In the genomic region with DNA sequence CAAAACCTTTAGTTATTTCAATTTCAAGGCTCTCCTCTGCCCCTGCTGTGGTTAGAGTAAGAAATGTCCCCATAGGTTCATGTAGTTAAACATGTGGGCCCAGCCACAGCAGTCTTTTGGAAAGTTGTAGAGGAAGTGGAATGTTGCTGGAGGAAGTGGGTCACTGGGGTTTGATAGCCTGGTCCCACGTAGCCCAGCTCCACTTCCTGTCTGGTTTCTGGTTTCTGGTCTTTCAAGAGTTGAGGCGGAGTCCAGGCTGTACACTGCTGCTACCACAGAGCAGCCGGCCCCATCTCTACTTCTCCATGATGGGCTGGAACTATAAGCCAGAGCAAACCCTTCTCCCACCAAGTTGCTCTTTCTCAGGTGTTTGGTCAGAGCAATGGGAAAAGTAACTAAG, we compare ENCODE assay signal across 14 mouse cellular contexts. TPM values are rescaled to one million over a fixed set of nuclear protein-coding genes. Genes with fewer than 3 reads are reported as not detected.
DNase-seq lines count a peak whose midpoint lies in the region; ATAC-seq and TF ChIP-seq lines count a peak whose summit lies in the region.
"Had no signal": no experiment of that assay in that cellular context is flagged by ENCODE, and none has a peak within 500 bp of the region (broad histone marks: within the 10 kb centered on the region; RNA-seq: fewer than 3 reads in every experiment).

No protein-coding gene starts in this region.

- H3K9ac ChIP-seq in liver, embryonic 15.5 days: no peak overlapping the region
- no peak overlapping the region for H3K9ac ChIP-seq in forebrain, embryonic 11.5 days (ENCODE audit: low read length)
- H3K9ac ChIP-seq: hindbrain, embryonic 12.5 days; neural tube, embryonic 12.5 days had no signal

- peaks cover 8% of the 10 kb centered on the region; the same call in 1 of the 2 replicates for H3K4me1 ChIP-seq in spleen, adult 2 months (ENCODE audit: control insufficient read depth, insufficient read depth, insufficient read length)
- peaks cover 7% of the 10 kb centered on the region for H3K4me1 ChIP-seq in bone marrow, adult 2 months (ENCODE audit: control insufficient read depth, insufficient read depth, low read length)
- H3K4me1 ChIP-seq in liver, embryonic 15.5 days (replicated peaks): peaks cover 15% of the 10 kb centered on the region
- H3K4me1 ChIP-seq in forebrain, embryonic 11.5 days (replicated peaks; ENCODE audit: control insufficient read depth, insufficient read depth, low read length): no peaks in the 10 kb centered on the region
- H3K4me1 ChIP-seq in kidney, adult 2 months (ENCODE audit: control insufficient read depth, insufficient read depth, low read length): peaks cover 2% of the 10 kb centered on the region; the same call in 1 of the 2 replicates
- H3K4me1 ChIP-seq: hindbrain, embryonic 12.5 days; midbrain, embryonic 10.5 days; neural tube, embryonic 12.5 days had no signal

- H3K27me3 ChIP-seq in spleen, adult 2 months (ENCODE audit: control insufficient read depth, insufficient read depth, low read length): no peaks in the 10 kb centered on the region
- H3K27me3 ChIP-seq in liver, embryonic 15.5 days: no peaks in the 10 kb centered on the region
- no peaks in the 10 kb centered on the region for H3K27me3 ChIP-seq in forebrain, embryonic 11.5 days (ENCODE audit: control insufficient read depth, insufficient read depth, low read length)
- no peaks in the 10 kb centered on the region for H3K27me3 ChIP-seq in kidney, adult 2 months (replicated peaks; ENCODE audit: control insufficient read depth, insufficient read depth, low read length)
- H3K27me3 ChIP-seq: hindbrain, embryonic 12.5 days; neural tube, embryonic 12.5 days had no signal

- no peaks in the 10 kb centered on the region for H3K9me3 ChIP-seq in liver, embryonic 15.5 days (replicated peaks)
- H3K9me3 ChIP-seq in forebrain, embryonic 11.5 days (ENCODE audit: control insufficient read depth, low read length): no peaks in the 10 kb centered on the region
- H3K9me3 ChIP-seq: hindbrain, embryonic 12.5 days; midbrain, embryonic 10.5 days; neural tube, embryonic 12.5 days had no signal

- H3K4me3 ChIP-seq in spleen, adult 2 months (ENCODE audit: extremely low read depth, insufficient read depth, insufficient read length): no peak overlapping the region
- no peak overlapping the region for H3K4me3 ChIP-seq in bone marrow, adult 2 months (replicated peaks; ENCODE audit: control insufficient read depth, low read depth, low read length)
- no peak overlapping the region for H3K4me3 ChIP-seq in liver, embryonic 15.5 days (replicated peaks)
- H3K4me3 ChIP-seq in forebrain, embryonic 11.5 days (ENCODE audit: low read depth, low read length): no peak overlapping the region
- H3K4me3 ChIP-seq in kidney, adult 2 months (ENCODE audit: insufficient read depth, low read depth, low read length): no peak overlapping the region
- H3K4me3 ChIP-seq: hindbrain, embryonic 12.5 days; midbrain, embryonic 10.5 days; neural tube, embryonic 12.5 days had no signal

- H3K36me3 ChIP-seq in spleen, adult 2 months (ENCODE audit: control insufficient read depth, insufficient read depth, low read length): no peaks in the 10 kb centered on the region
- H3K36me3 ChIP-seq in liver, embryonic 15.5 days (replicated peaks): no peaks in the 10 kb centered on the region
- no peaks in the 10 kb centered on the region for H3K36me3 ChIP-seq in forebrain, embryonic 11.5 days (ENCODE audit: control insufficient read depth, insufficient read depth, low read length)
- no peaks in the 10 kb centered on the region for H3K36me3 ChIP-seq in kidney, adult 2 months (ENCODE audit: control insufficient read depth, insufficient read depth, low read length)
- H3K36me3 ChIP-seq: hindbrain, embryonic 12.5 days; midbrain, embryonic 10.5 days; neural tube, embryonic 12.5 days had no signal

- DNase-seq in spleen, adult 2 months (ENCODE audit: low read depth in 1 of 2, low spot score in 2 of 2): peak in 1 of 2 experiments; percentile 9
- DNase-seq in spleen, adult 12 weeks (ENCODE audit: low spot score): no peak
- no peak for DNase-seq in thymus, postnatal 4 days
- DNase-seq in forebrain, embryonic 11.5 days (ENCODE audit: low spot score): no peak
- no peak for DNase-seq in kidney, adult 2 months
- DNase-seq: kidney, adult 9 months; retina, postnatal 1 day had no signal

- TF ChIP-seq POLR2A in spleen, adult 2 months (IDR thresholded peaks at IDR 0.05; ENCODE audit: low read depth, low read length): no peak
- no peak for TF ChIP-seq POLR2A in bone marrow, adult 2 months (IDR thresholded peaks at IDR 0.05; ENCODE audit: borderline replicate concordance, control insufficient read depth, low read depth, low read length)
- no peak for TF ChIP-seq POLR2A in kidney, adult 2 months (IDR thresholded peaks at IDR 0.05; ENCODE audit: low read depth, low read length)

- WGBS in spleen, adult 2 months: 6% methylated on average over 3 of the region's 3 CpGs
- 4% methylated on average over 3 of the region's 3 CpGs for WGBS in bone marrow, adult 2 months
- 12% methylated on average over 3 of the region's 3 CpGs for WGBS in liver, embryonic 15.5 days (ENCODE audit: insufficient replicate concordance)
- WGBS in forebrain, embryonic 11.5 days: 87% methylated on average over 3 of the region's 3 CpGs
- WGBS in kidney, adult 2 months: 67% methylated on average over 3 of the region's 3 CpGs

- H3K27ac ChIP-seq in spleen, adult 2 months (ENCODE audit: insufficient read depth, low read length): peak overlapping the region; percentile 53
- H3K27ac ChIP-seq in bone marrow, adult 2 months (ENCODE audit: control insufficient read depth, insufficient read depth, low read depth, low read length, poor library complexity): peak overlapping the region; percentile 16; the same call in 1 of the 2 replicates
- no peak overlapping the region for H3K27ac ChIP-seq in liver, embryonic 15.5 days (replicated peaks)
- H3K27ac ChIP-seq in forebrain, embryonic 11.5 days (ENCODE audit: low read depth, low read length): no peak overlapping the region
- H3K27ac ChIP-seq in kidney, adult 2 months (ENCODE audit: insufficient read depth, low read depth, low read length): no peak overlapping the region
- H3K27ac ChIP-seq: hindbrain, embryonic 12.5 days; midbrain, embryonic 10.5 days; neural tube, embryonic 12.5 days had no signal

- H3K4me2 ChIP-seq in liver, embryonic 15.5 days: no peak overlapping the region
- H3K4me2 ChIP-seq in forebrain, embryonic 11.5 days (ENCODE audit: low read depth, low read length, severe bottlenecking): no peak overlapping the region
- H3K4me2 ChIP-seq: hindbrain, embryonic 12.5 days; neural tube, embryonic 12.5 days had no signal

- peak; percentile 52; the same call in 1 of the 2 replicates for ATAC-seq in liver, embryonic 15.5 days (ENCODE audit: insufficient read depth)
- ATAC-seq in forebrain, embryonic 11.5 days (replicated peaks; ENCODE audit: low FRiP score): no peak

- TF ChIP-seq CTCF in spleen, adult 2 months (IDR thresholded peaks at IDR 0.05; ENCODE audit: extremely low read depth, insufficient read depth, insufficient read length, insufficient replicate concordance): no peak
- TF ChIP-seq CTCF in bone marrow, adult 2 months (IDR thresholded peaks at IDR 0.05; ENCODE audit: control insufficient read depth, insufficient read depth, low read length): no peak
- TF ChIP-seq CTCF in kidney, adult 2 months (conservative IDR thresholded peaks at IDR 0.05; ENCODE audit: insufficient read depth, insufficient read length, low read depth, low read length): no peak

RNA-seq across cellular contexts. Expression of a gene that starts 11.1 kb away (rescaled TPM):
- 5.3 and 5.4 TPM in 2 replicates for polyA plus RNA-seq in spleen, adult 2 months (2012; rRNA removed)
- polyA plus RNA-seq in bone marrow, adult 2 months (2011; ENCODE audit: insufficient read depth, insufficient read length, low replicate concordance, missing spikeins): 9.2 and 10.4 TPM in 2 replicates
- 15.1 and 15.7 TPM in 2 replicates for polyA plus RNA-seq in liver, embryonic 15.5 days (2015; fragmentation: Nextera tagmentation; extraction: Ambion mirVana)
- polyA plus RNA-seq in forebrain, embryonic 11.5 days (2014; fragmentation: Nextera tagmentation; extraction: Ambion mirVana): 0.93 and 1.2 TPM in 2 replicates
- polyA plus RNA-seq in kidney, adult 2 months (2012; rRNA removed): 11.1 and 13.8 TPM in 2 replicates

RNA-seq across cellular contexts. Expression of a gene that starts 27.2 kb away (rescaled TPM):
- 12.3 and 14.1 TPM in 2 replicates for polyA plus RNA-seq in spleen, adult 2 months (2012; rRNA removed)
- polyA plus RNA-seq in bone marrow, adult 2 months (2011; ENCODE audit: insufficient read depth, insufficient read length, low replicate concordance, missing spikeins): 633 and 1,953 TPM in 2 replicates
- 139 and 168 TPM in 2 replicates for polyA plus RNA-seq in liver, embryonic 15.5 days (2015; fragmentation: Nextera tagmentation; extraction: Ambion mirVana)
- polyA plus RNA-seq in forebrain, embryonic 11.5 days (2014; fragmentation: Nextera tagmentation; extraction: Ambion mirVana): 0.61 and 0.89 TPM in 2 replicates
- 0.39 and 0.63 TPM in 2 replicates for polyA plus RNA-seq in kidney, adult 2 months (2012; rRNA removed)
- polyA plus RNA-seq: cortical plate, adult 2 months; midbrain, embryonic 10.5 days had no signal

RNA-seq across cellular contexts. Expression of a gene that starts 55.8 kb away (rescaled TPM):
- 1.5 and 2.0 TPM in 2 replicates for polyA plus RNA-seq in spleen, adult 2 months (2012; rRNA removed)
- 0.75 and 0.93 TPM in 2 replicates for polyA plus RNA-seq in bone marrow, adult 2 months (2011; ENCODE audit: insufficient read depth, insufficient read length, low replicate concordance, missing spikeins)
- polyA plus RNA-seq in liver, embryonic 15.5 days (2015; fragmentation: Nextera tagmentation; extraction: Ambion mirVana): 13.2 and 13.6 TPM in 2 replicates
- polyA plus RNA-seq in forebrain, embryonic 11.5 days (2014; fragmentation: Nextera tagmentation; extraction: Ambion mirVana): not detected in 2 replicates
- polyA plus RNA-seq in kidney, adult 2 months (2012; rRNA removed): 9.8 and 11.4 TPM in 2 replicates
- polyA plus RNA-seq: hindbrain, embryonic 12.5 days; midbrain, embryonic 10.5 days; neural tube, embryonic 12.5 days; stomach, embryonic 14.5 days had no signal

Comparison
In these comparisons a context has a peak if more than half of its experiments do, and no peak if none do; other contexts are left out.
1. H3K27ac ChIP-seq: peak in spleen, adult 2 months (single experiment) and bone marrow, adult 2 months (single experiment); none in liver, embryonic 15.5 days (single experiment), forebrain, embryonic 11.5 days (single experiment) and kidney, adult 2 months (single experiment).